Mouse (Mus musculus): ENCODE measurements around the gene Ctps.

GRCm38 (mm10) chr4:120611005-120611404 lies 40.9 kb upstream of the Ctps start:
- TF ChIP-seq CTCF (IDR thresholded peaks at IDR 0.05; ENCODE audit: low read depth, low read length), result no peak
- peak; percentile 24; the same call in 1 of the 2 replicates for TF ChIP-seq EP300 (IDR thresholded peaks at IDR 0.05; ENCODE audit: insufficient read depth, low read depth, low read length)
- TF ChIP-seq POLR2A (IDR thresholded peaks at IDR 0.05; ENCODE audit: insufficient read depth, low read length), result no peak

Measured in ES-Bruce4 (cell line).